ENCODE assay signal across 31 mouse cellular contexts in genomic region chr7:141484186-141485120, GRCm38 (mm10). TPM values are rescaled to one million over a fixed set of nuclear protein-coding genes. Genes with fewer than 3 reads are reported as not detected.
DNase-seq lines count a peak whose midpoint lies in the region; ATAC-seq lines count a peak whose summit lies in the region.
"Had no signal": no experiment of that assay in that cellular context is flagged by ENCODE, and none has a peak within 500 bp of the region (broad histone marks: within the 10 kb centered on the region; RNA-seq: fewer than 3 reads in every experiment).

No protein-coding gene starts in this region.

- H3K4me1 ChIP-seq in hindbrain, embryonic 13.5 days (replicated peaks) = peaks cover 57% of the 10 kb centered on the region
- H3K4me1 ChIP-seq in hindbrain, embryonic 12.5 days = peaks cover 25% of the 10 kb centered on the region
- H3K4me1 ChIP-seq in neural tube, embryonic 12.5 days = peaks cover 32% of the 10 kb centered on the region

- H3K9me3 ChIP-seq in hindbrain, embryonic 13.5 days = no peaks in the 10 kb centered on the region
- no peaks in the 10 kb centered on the region for H3K9me3 ChIP-seq in hindbrain, embryonic 12.5 days (replicated peaks)
- no peaks in the 10 kb centered on the region for H3K9me3 ChIP-seq in neural tube, embryonic 12.5 days
- H3K9me3 ChIP-seq: embryonic facial prominence, embryonic 13.5 days; forebrain, embryonic 10.5 days; forebrain, embryonic 15.5 days; heart, embryonic 13.5 days; intestine, embryonic 15.5 days; midbrain, embryonic 13.5 days; stomach, embryonic 15.5 days had no signal

- H3K4me2 ChIP-seq in hindbrain, embryonic 13.5 days = peak overlapping the region; percentile 2; the same call in 1 of the 2 replicates
- H3K4me2 ChIP-seq in hindbrain, embryonic 12.5 days (replicated peaks) = no peak overlapping the region
- H3K4me2 ChIP-seq in neural tube, embryonic 12.5 days (replicated peaks) = 0 out of 2 replicates have a peak overlapping the region, but pooled peaks have one; percentile 26
- H3K4me2 ChIP-seq: embryonic facial prominence, embryonic 13.5 days; forebrain, embryonic 15.5 days; heart, embryonic 13.5 days; intestine, embryonic 15.5 days; midbrain, embryonic 13.5 days; stomach, embryonic 15.5 days had no signal

- no peak for ATAC-seq in cerebellum, adult (ENCODE audit: insufficient number of reproducible peaks, low FRiP score, low TSS enrichment)
- no peak for ATAC-seq in hindbrain, embryonic 13.5 days (ENCODE audit: low FRiP score)
- no peak for ATAC-seq in hindbrain, embryonic 12.5 days (ENCODE audit: low FRiP score)
- ATAC-seq in neural tube, embryonic 12.5 days (ENCODE audit: low FRiP score, low read depth) = no peak
- ATAC-seq: forebrain, embryonic 15.5 days; intestine, embryonic 15.5 days; midbrain, embryonic 13.5 days; Patski had no signal

- H3K9ac ChIP-seq in hindbrain, embryonic 13.5 days = no peak overlapping the region
- H3K9ac ChIP-seq in hindbrain, embryonic 12.5 days = no peak overlapping the region
- H3K9ac ChIP-seq in neural tube, embryonic 12.5 days = no peak overlapping the region
- H3K9ac ChIP-seq: forebrain, embryonic 15.5 days; heart, embryonic 13.5 days; intestine, embryonic 15.5 days; liver, embryonic 14.5 days; midbrain, embryonic 13.5 days; stomach, embryonic 15.5 days had no signal

- H3K27me3 ChIP-seq in hindbrain, embryonic 13.5 days = peaks cover 18% of the 10 kb centered on the region
- peaks cover 18% of the 10 kb centered on the region for H3K27me3 ChIP-seq in hindbrain, embryonic 12.5 days
- H3K27me3 ChIP-seq in neural tube, embryonic 12.5 days (replicated peaks) = peaks cover 19% of the 10 kb centered on the region
- H3K27me3 ChIP-seq: forebrain, embryonic 15.5 days; Patski had no signal

- peak; percentile 59 to 64 for DNase-seq in cerebellum, adult 18-20 months
- no peak for DNase-seq in neural tube, embryonic 10.5 days (ENCODE audit: extremely low spot score, low spot score)
- DNase-seq in natural killer cell, adult 2 months (ENCODE audit: low spot score in 2 of 2) = no peak
- no peak for DNase-seq in kidney, postnatal 4 days
- DNase-seq: adrenal gland, postnatal 10 days; gastrocnemius, adult 2 months; gastrocnemius, postnatal 36 days; heart, adult 2 months; heart, postnatal 10 days; kidney, adult 2 months; liver; lung, adult 2 months; lung, postnatal 10 days; retina, postnatal 1 day; right cerebral cortex, postnatal 25 days had no signal

- no peak overlapping the region for H3K4me3 ChIP-seq in hindbrain, embryonic 13.5 days
- no peak overlapping the region for H3K4me3 ChIP-seq in hindbrain, embryonic 12.5 days
- H3K4me3 ChIP-seq in neural tube, embryonic 12.5 days = no peak overlapping the region
- H3K4me3 ChIP-seq: embryonic facial prominence, embryonic 13.5 days; forebrain, embryonic 10.5 days; forebrain, embryonic 15.5 days; gastrocnemius, adult 2 months; heart, adult 2 months; heart, embryonic 13.5 days; intestine, embryonic 15.5 days; midbrain, embryonic 13.5 days; stomach, embryonic 15.5 days had no signal

- 72% methylated on average over 5 of the region's 5 CpGs for WGBS in hindbrain, embryonic 13.5 days
- 73% methylated on average over 5 of the region's 5 CpGs for WGBS in hindbrain, embryonic 12.5 days
- WGBS in neural tube, embryonic 12.5 days = 70% methylated on average over 5 of the region's 5 CpGs

- H3K27ac ChIP-seq in hindbrain, embryonic 13.5 days = no peak overlapping the region
- no peak overlapping the region for H3K27ac ChIP-seq in hindbrain, embryonic 12.5 days
- no peak overlapping the region for H3K27ac ChIP-seq in neural tube, embryonic 12.5 days
- H3K27ac ChIP-seq: embryonic facial prominence, embryonic 13.5 days; forebrain, embryonic 10.5 days; forebrain, embryonic 15.5 days; gastrocnemius, adult 2 months; heart, adult 2 months; heart, embryonic 13.5 days; intestine, embryonic 15.5 days; kidney, postnatal 0 days; liver, embryonic 14.5 days; macrophage; midbrain, embryonic 13.5 days; stomach, embryonic 15.5 days had no signal

- no peaks in the 10 kb centered on the region for H3K36me3 ChIP-seq in hindbrain, embryonic 13.5 days
- H3K36me3 ChIP-seq in hindbrain, embryonic 12.5 days = no peaks in the 10 kb centered on the region
- H3K36me3 ChIP-seq in neural tube, embryonic 12.5 days = no peaks in the 10 kb centered on the region
- H3K36me3 ChIP-seq: embryonic facial prominence, embryonic 13.5 days; forebrain, embryonic 10.5 days; forebrain, embryonic 15.5 days; intestine, embryonic 15.5 days; midbrain, embryonic 13.5 days; stomach, embryonic 15.5 days had no signal

RNA-seq across cellular contexts. Expression of gene Tspan4, which starts 9.4 kb away (rescaled TPM):
- 34.1 and 35.5 TPM in 2 replicates for polyA plus RNA-seq in hindbrain, embryonic 13.5 days (2015; fragmentation: Nextera tagmentation; extraction: Ambion mirVana)
- polyA plus RNA-seq in hindbrain, embryonic 12.5 days (2016; fragmentation: Nextera tagmentation; extraction: Ambion mirVana) = 30.1 and 31.1 TPM in 2 replicates
- polyA plus RNA-seq in neural tube, embryonic 12.5 days (2016; fragmentation: Nextera tagmentation; extraction: Ambion mirVana) = 34.2 and 37.1 TPM in 2 replicates

RNA-seq across cellular contexts. Expression of gene Polr2l, which starts 9.5 kb away (rescaled TPM):
- polyA plus RNA-seq in hindbrain, embryonic 13.5 days (2015; fragmentation: Nextera tagmentation; extraction: Ambion mirVana) = 86.5 and 88.1 TPM in 2 replicates
- polyA plus RNA-seq in hindbrain, embryonic 12.5 days (2016; fragmentation: Nextera tagmentation; extraction: Ambion mirVana) = 62.0 and 69.0 TPM in 2 replicates
- 73.5 and 80.6 TPM in 2 replicates for polyA plus RNA-seq in neural tube, embryonic 12.5 days (2016; fragmentation: Nextera tagmentation; extraction: Ambion mirVana)

RNA-seq across cellular contexts. Expression of gene Cd151, which starts 17.3 kb away (rescaled TPM):
- 18.4 and 19.3 TPM in 2 replicates for polyA plus RNA-seq in hindbrain, embryonic 13.5 days (2015; fragmentation: Nextera tagmentation; extraction: Ambion mirVana)
- polyA plus RNA-seq in hindbrain, embryonic 12.5 days (2016; fragmentation: Nextera tagmentation; extraction: Ambion mirVana) = 14.4 and 17.3 TPM in 2 replicates
- 20.6 and 22.7 TPM in 2 replicates for polyA plus RNA-seq in neural tube, embryonic 12.5 days (2016; fragmentation: Nextera tagmentation; extraction: Ambion mirVana)

RNA-seq across cellular contexts. Expression of gene Cracr2b, which starts 23.6 kb away (rescaled TPM):
- polyA plus RNA-seq in hindbrain, embryonic 13.5 days (2015; fragmentation: Nextera tagmentation; extraction: Ambion mirVana) = 6.9 and 7.2 TPM in 2 replicates
- polyA plus RNA-seq in hindbrain, embryonic 12.5 days (2016; fragmentation: Nextera tagmentation; extraction: Ambion mirVana) = 7.7 and 8.9 TPM in 2 replicates
- polyA plus RNA-seq in neural tube, embryonic 12.5 days (2016; fragmentation: Nextera tagmentation; extraction: Ambion mirVana) = 6.7 and 7.6 TPM in 2 replicates
- polyA plus RNA-seq: G1E had no signal

RNA-seq across cellular contexts. Expression of gene Pnpla2, which starts 29.5 kb away (rescaled TPM):
- 18.7 TPM in 2 replicates for polyA plus RNA-seq in hindbrain, embryonic 13.5 days (2015; fragmentation: Nextera tagmentation; extraction: Ambion mirVana)
- polyA plus RNA-seq in hindbrain, embryonic 12.5 days (2016; fragmentation: Nextera tagmentation; extraction: Ambion mirVana) = 16.2 and 19.1 TPM in 2 replicates
- 15.8 and 16.5 TPM in 2 replicates for polyA plus RNA-seq in neural tube, embryonic 12.5 days (2016; fragmentation: Nextera tagmentation; extraction: Ambion mirVana)

Comparison
In these comparisons a context has a peak if more than half of its experiments do, and no peak if none do; other contexts are left out.
1. DNase-seq: peak in cerebellum, adult 18-20 months (2 of 2); none in neural tube, embryonic 10.5 days (single experiment), natural killer cell, adult 2 months (0 of 2) and kidney, postnatal 4 days (0 of 2).